Mouse (Mus musculus) granulocyte monocyte progenitor cell, adult 5-6 weeks (primary cell): ENCODE measurements around the gene Olfr869. TPM values are rescaled to one million over a fixed set of nuclear protein-coding genes. Genes with fewer than 3 reads are reported as not detected.

ENCODE experiments used
- ATAC-seq: replicated peaks from 2 replicates; pipeline ENCODE4 v1.8.0; 2016; ENCODE audit warnings: mild to moderate bottlenecking, moderate TSS enrichment, inconsistent platforms; ENCODE audit not compliant: poor library complexity, severe bottlenecking
- total RNA-seq, 2 experiments: library from RNA; stranded (forward) in 1 of 2; stranded (reverse) in 1 of 2; fragments of 200-712, 200-1000 nt in 1 of 2; fragments of >200 nt in 1 of 2; fragmentation: Nextera tagmentation in 1 of 2; gene quantifications; 2 replicates each; pipeline ENCODE4 v1.2.3; 2014 to 2017

Gene Olfr869
- total RNA-seq (2014; fragmentation: Nextera tagmentation) (not detected in 2 replicates), total RNA-seq (2017) (not detected in 2 replicates)

DNA sequence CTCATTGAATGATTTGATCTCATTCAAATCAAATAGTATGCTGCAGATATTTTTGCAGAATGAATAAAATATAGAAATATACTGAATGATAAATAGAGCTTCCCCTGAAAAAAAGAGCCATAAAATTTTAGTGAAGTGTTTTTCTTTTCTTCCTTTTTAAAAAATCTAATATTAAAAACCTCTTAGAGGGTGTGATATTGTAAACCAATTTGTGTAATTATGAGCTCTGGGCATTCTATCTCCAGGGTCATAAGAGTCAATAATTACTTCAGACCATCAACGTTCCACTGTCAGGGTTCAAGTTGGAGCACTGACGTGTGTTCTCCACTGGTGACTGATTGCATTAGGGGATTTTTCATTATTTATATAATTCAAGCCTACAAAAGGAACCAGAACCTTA, at the start of gene Olfr869:
Gene Olfr869 (plus strand): TSS at position 301 of the 400 bp plus-strand sequence.
- no peak for ATAC-seq

DNA sequence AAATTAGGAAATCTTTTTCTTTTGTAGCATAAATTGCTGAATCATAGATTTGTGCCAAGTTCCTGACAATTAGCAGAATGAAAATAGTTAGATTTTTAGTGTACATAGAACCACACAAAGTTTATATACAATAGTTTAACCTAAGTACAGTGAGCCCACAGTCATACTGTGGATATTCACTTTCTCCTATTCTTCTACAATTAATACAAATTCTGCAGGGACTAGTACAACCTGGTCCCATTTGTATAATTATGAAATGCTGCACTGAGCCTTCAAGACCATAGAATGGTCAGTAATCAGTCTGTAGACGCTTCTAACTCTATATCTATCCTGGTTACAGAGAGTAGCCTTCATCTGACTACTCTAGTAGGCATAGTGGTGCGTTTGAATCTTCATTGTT, 30.5 kb upstream of the Olfr869 start, which contains the start of gene Olfr868:
Gene Olfr868 (plus strand): TSS at position 301 of the 400 bp plus-strand sequence.
- ATAC-seq, result no peak

DNA sequence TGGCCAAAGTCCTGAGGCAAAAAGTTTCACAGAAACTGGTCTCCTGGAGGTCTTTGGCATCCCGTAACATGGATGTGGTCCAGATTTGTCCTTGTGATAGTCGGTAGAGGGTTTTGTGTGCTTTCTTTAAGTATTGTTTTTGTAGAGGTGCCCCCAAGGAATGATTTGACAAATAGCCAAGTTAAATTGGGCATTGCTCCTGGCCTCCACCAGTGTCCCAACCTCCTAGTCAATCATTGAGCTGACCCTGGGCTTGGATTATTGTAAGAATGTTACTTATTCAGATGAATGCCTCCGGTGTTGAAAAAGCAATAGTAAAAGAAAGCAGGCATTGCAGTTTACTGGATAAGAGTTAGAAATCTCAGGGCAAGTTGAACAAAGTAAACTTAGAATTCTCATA, 20.9 kb downstream of the Olfr869 start:
- no peak for ATAC-seq

DNA sequence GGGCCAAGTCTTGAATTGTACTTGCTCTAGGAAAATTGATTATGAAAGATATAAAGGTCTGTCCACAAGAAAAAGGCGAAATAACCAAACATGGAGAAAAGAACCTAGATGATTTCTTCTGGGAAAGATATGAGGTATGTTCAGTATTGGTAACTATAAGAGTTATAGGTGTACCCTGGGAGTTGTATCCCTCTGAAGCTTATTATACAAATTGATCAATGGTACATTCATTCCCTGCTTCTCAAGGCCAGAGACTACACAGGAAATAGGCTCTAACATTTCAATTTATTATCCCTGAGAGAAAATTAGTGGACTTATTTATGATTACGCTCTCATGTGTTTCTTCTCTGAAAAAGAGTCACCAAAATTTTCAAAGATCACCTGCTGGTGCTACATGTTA, 45.1 kb downstream of the Olfr869 start, which contains the start of gene Olfr870:
Gene Olfr870 (minus strand): TSS at position 101 of the 400 bp plus-strand sequence.
- ATAC-seq, result no peak

GRCm38 (mm10) chr9:20179463-20179862, 50.7 kb downstream of the Olfr869 start:
- no peak for ATAC-seq

Other genes starting within 250 kb of the Olfr869 start
- not detected in 2 replicates for gene Olfr862, start 241.0 kb upstream of the Olfr869 start, total RNA-seq (2014; fragmentation: Nextera tagmentation)
- not detected in 2 replicates for gene Olfr862, start 241.0 kb upstream of the Olfr869 start, total RNA-seq (2017)
- gene Olfr77, start 212.1 kb upstream of the Olfr869 start, total RNA-seq (2014; fragmentation: Nextera tagmentation), result not detected in 2 replicates
- gene Olfr77, start 212.1 kb upstream of the Olfr869 start, total RNA-seq (2017), result 0.21 and 0.22 TPM in 2 replicates
- gene Olfr866, start 101.0 kb upstream of the Olfr869 start, total RNA-seq (2014; fragmentation: Nextera tagmentation), result not detected in 2 replicates
- gene Olfr866, start 101.0 kb upstream of the Olfr869 start, total RNA-seq (2017), result not detected in 2 replicates
- gene Olfr867, start 71.4 kb upstream of the Olfr869 start, total RNA-seq (2014; fragmentation: Nextera tagmentation), result not detected in 2 replicates
- gene Olfr867, start 71.4 kb upstream of the Olfr869 start, total RNA-seq (2017), result not detected in 2 replicates
- gene Olfr868, start 30.4 kb upstream of the Olfr869 start, total RNA-seq (2014; fragmentation: Nextera tagmentation), result not detected in 2 replicates
- gene Olfr868, start 30.4 kb upstream of the Olfr869 start, total RNA-seq (2017), result not detected in 2 replicates
- gene Olfr870, start 45.0 kb downstream of the Olfr869 start, total RNA-seq (2014; fragmentation: Nextera tagmentation), result not detected in 2 replicates
- gene Olfr870, start 45.0 kb downstream of the Olfr869 start, total RNA-seq (2017), result not detected in 2 replicates
- not detected in 2 replicates for gene Olfr871, start 83.2 kb downstream of the Olfr869 start, total RNA-seq (2014; fragmentation: Nextera tagmentation)
- not detected in 2 replicates for gene Olfr871, start 83.2 kb downstream of the Olfr869 start, total RNA-seq (2017)
- not detected in 2 replicates for gene Olfr872, start 108.1 kb downstream of the Olfr869 start, total RNA-seq (2014; fragmentation: Nextera tagmentation)
- not detected in 2 replicates for gene Olfr872, start 108.1 kb downstream of the Olfr869 start, total RNA-seq (2017)
- not detected in 2 replicates for gene Olfr39, start 153.3 kb downstream of the Olfr869 start, total RNA-seq (2014; fragmentation: Nextera tagmentation)
- gene Olfr39, start 153.3 kb downstream of the Olfr869 start, total RNA-seq (2017), result not detected in 2 replicates
- not detected in 2 replicates for gene Olfr873, start 169.5 kb downstream of the Olfr869 start, total RNA-seq (2014; fragmentation: Nextera tagmentation)
- gene Olfr873, start 169.5 kb downstream of the Olfr869 start, total RNA-seq (2017), result not detected in 2 replicates
- not detected in 2 replicates for gene Olfr18, start 207.1 kb downstream of the Olfr869 start, total RNA-seq (2014; fragmentation: Nextera tagmentation)
- gene Olfr18, start 207.1 kb downstream of the Olfr869 start, total RNA-seq (2017), result not detected in 2 replicates